Mouse (Mus musculus): ENCODE results near the gene Arhgdia. TPM values are rescaled to one million over a fixed set of nuclear protein-coding genes. Genes with fewer than 3 reads are reported as not detected.

The Arhgdia gene
- polyA plus RNA-seq, 1 experiment, result 269 TPM

DNA sequence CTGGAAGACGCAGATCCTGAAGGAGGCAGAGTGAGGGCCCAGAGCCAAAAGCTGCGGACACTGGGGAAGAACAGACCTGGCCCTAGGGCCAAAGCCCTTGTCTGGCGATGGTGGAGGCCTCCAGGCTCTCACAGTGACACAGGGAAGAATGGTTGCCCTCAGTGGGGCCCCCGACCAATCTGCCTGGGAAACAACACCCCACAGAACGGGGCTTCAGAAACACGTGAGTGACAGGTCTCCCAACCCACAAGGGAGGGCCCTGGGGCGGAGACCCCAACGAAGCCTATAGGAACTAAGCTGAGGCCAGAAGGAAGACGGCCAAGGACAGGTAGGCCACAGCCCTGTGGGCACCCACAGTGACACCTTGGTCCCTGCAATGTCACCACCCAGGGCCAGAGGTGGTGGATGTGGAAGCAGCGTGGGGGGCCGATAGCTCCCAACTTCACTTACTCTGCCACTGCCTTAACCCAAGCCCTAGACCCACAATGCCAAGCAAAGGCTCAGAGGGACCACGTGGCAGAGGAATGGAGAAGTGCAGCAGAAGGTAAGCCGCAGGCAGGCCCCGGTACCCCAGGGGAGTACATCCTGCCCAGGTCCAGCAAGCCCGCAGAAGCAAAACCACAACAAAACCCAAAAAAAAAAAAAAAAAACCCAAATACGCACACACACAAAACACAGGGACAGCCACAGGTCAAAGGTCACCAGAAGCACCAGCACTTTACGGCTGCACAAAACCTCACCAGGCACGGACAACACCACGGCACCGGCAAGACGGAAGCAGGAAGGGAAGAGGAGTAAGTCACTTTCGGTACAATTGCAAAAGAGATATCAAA is 46.3 kb upstream of the Arhgdia start:
- TF ChIP-seq CTCF (IDR thresholded peaks at IDR 0.05; ENCODE audit: low read depth, low read length) (no peak), EP300 (IDR thresholded peaks at IDR 0.05; ENCODE audit: insufficient read depth, low read depth, low read length) (no peak), POLR2A (IDR thresholded peaks at IDR 0.05; ENCODE audit: insufficient read depth, low read length) (no peak)
- Histone ChIP-seq H3K4me1 (ENCODE audit: control insufficient read depth, insufficient read depth, low read length) (no peaks in the 10 kb centered on the region), H3K27ac (ENCODE audit: insufficient read depth, low read length) (no peak overlapping the region), H3K9me3 (replicated peaks; ENCODE audit: control insufficient read depth, insufficient read depth, low read length, poor library complexity, severe bottlenecking) (no peaks in the 10 kb centered on the region), H3K27me3 (ENCODE audit: control insufficient read depth, insufficient read depth, low read length, poor library complexity, severe bottlenecking) (no peaks in the 10 kb centered on the region), H3K9ac (ENCODE audit: low read depth, poor library complexity, severe bottlenecking) (no peak overlapping the region), H3K4me3 (ENCODE audit: low read depth, low read length) (no peak overlapping the region), H3K36me3 (ENCODE audit: control insufficient read depth, insufficient read depth, low read length, poor library complexity, severe bottlenecking) (peaks cover 8% of the 10 kb centered on the region; the same call in 1 of the 2 replicates)

DNA sequence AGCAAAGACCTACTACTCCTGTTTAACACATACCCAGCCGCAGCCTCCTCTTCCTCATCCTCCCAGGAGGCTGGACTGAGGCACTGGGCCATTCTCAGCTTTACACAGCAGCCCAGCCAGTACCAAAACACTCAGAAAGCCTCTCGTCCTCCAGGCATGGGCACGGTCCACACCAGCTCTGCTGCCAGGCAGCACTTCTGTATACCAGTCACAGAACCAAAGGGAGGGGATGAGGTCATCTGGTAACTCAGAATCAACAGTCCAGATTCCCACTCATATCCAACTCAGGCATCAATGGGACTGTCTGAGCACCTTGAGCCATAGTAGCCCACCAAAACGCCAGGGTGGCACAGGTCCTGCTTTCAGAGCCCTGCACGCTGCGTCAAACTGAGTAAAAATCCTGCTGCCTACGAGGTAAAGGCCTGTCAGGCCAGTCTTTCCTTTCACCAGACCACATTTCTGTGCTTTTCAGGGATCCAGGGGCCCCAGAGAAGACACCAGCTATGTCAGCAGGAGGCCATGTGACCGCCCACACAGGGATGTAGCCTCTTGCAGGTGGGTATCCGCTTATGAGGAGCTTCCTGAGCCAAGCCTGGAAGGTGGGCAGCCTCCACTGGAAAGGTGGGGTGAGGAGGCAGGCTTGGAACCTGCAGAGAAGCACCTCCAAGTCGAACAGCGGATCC is 45.5 kb upstream of the Arhgdia start:
- Histone ChIP-seq H3K4me3 (ENCODE audit: low read depth, low read length) (no peak overlapping the region), H3K36me3 (ENCODE audit: control insufficient read depth, insufficient read depth, low read length, poor library complexity, severe bottlenecking) (peaks cover 8% of the 10 kb centered on the region; the same call in 1 of the 2 replicates), H3K9ac (ENCODE audit: low read depth, poor library complexity, severe bottlenecking) (no peak overlapping the region), H3K27me3 (ENCODE audit: control insufficient read depth, insufficient read depth, low read length, poor library complexity, severe bottlenecking) (no peaks in the 10 kb centered on the region), H3K27ac (ENCODE audit: insufficient read depth, low read length) (no peak overlapping the region), H3K9me3 (replicated peaks; ENCODE audit: control insufficient read depth, insufficient read depth, low read length, poor library complexity, severe bottlenecking) (no peaks in the 10 kb centered on the region), H3K4me1 (ENCODE audit: control insufficient read depth, insufficient read depth, low read length) (no peaks in the 10 kb centered on the region)
- no peak for TF ChIP-seq EP300 (IDR thresholded peaks at IDR 0.05; ENCODE audit: insufficient read depth, low read depth, low read length)
- no peak for TF ChIP-seq POLR2A (IDR thresholded peaks at IDR 0.05; ENCODE audit: insufficient read depth, low read length)
- TF ChIP-seq CTCF (IDR thresholded peaks at IDR 0.05; ENCODE audit: low read depth, low read length), result no peak

DNA sequence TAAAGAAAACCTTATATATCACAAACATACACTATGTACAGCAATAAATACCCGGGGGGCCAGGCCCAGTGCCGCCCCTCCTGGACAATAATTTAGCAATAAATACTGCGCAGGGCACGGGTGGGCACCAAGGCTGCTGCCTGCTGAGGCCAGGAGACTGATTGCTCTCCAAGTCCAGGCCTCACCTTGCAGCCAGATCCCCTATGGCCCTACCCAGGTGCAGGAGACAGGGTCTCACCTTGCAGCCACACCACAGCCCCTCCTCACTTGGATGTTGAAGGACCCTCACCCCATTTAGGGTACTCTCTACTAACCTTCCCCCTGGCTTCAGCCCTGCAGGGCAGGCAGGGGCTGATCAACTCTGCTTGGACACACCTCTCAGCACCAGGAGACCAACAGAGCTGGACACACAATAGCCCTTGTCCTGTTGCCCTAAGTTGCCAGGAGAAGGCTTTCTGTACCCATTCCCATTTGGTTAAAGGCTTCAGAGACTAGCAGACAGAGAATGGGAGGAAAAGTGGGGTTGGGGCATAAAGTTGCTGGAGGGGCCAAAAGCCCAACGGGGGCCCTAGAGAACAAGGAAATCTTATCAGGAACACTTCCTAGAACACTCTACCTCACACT is 43.8 kb upstream of the Arhgdia start, which contains the start of gene Sirt7:
Gene Sirt7, minus strand, starts transcription at position 89 of the 624 bp plus-strand sequence.
- H3K4me1 ChIP-seq (ENCODE audit: control insufficient read depth, insufficient read depth, low read length), result no peaks in the 10 kb centered on the region
- H3K27ac ChIP-seq (ENCODE audit: insufficient read depth, low read length), result peak within 1 kb of the TSS; percentile 4; the same call in 1 of the 2 replicates
- H3K36me3 ChIP-seq (ENCODE audit: control insufficient read depth, insufficient read depth, low read length, poor library complexity, severe bottlenecking), result peaks cover 8% of the 10 kb centered on the region; the same call in 1 of the 2 replicates
- H3K27me3 ChIP-seq (ENCODE audit: control insufficient read depth, insufficient read depth, low read length, poor library complexity, severe bottlenecking), result no peaks in the 10 kb centered on the region
- peak within 1 kb of the TSS; percentile 72 for H3K4me3 ChIP-seq (ENCODE audit: low read depth, low read length)
- TF ChIP-seq CTCF (IDR thresholded peaks at IDR 0.05; ENCODE audit: low read depth, low read length), result no peak
- no peak for TF ChIP-seq POLR2A (IDR thresholded peaks at IDR 0.05; ENCODE audit: insufficient read depth, low read length)
- TF ChIP-seq EP300 (IDR thresholded peaks at IDR 0.05; ENCODE audit: insufficient read depth, low read depth, low read length), result no peak
- H3K9me3 ChIP-seq (replicated peaks; ENCODE audit: control insufficient read depth, insufficient read depth, low read length, poor library complexity, severe bottlenecking), result no peaks in the 10 kb centered on the region
- peak within 1 kb of the TSS; percentile 62 for H3K9ac ChIP-seq (ENCODE audit: low read depth, poor library complexity, severe bottlenecking)

- Histone ChIP-seq H3K9me3 (replicated peaks; ENCODE audit: control insufficient read depth, insufficient read depth, low read length, poor library complexity, severe bottlenecking) (no peaks in the 10 kb centered on the region), H3K36me3 (ENCODE audit: control insufficient read depth, insufficient read depth, low read length, poor library complexity, severe bottlenecking) (peaks cover 8% of the 10 kb centered on the region; the same call in 1 of the 2 replicates), H3K27ac (ENCODE audit: insufficient read depth, low read length) (no peak overlapping the region), H3K4me3 (ENCODE audit: low read depth, low read length) (peak overlapping the region; percentile 72), H3K4me1 (ENCODE audit: control insufficient read depth, insufficient read depth, low read length) (peaks cover 2% of the 10 kb centered on the region), H3K27me3 (ENCODE audit: control insufficient read depth, insufficient read depth, low read length, poor library complexity, severe bottlenecking) (no peaks in the 10 kb centered on the region), H3K9ac (ENCODE audit: low read depth, poor library complexity, severe bottlenecking) (peak overlapping the region; percentile 62)
- TF ChIP-seq EP300 (IDR thresholded peaks at IDR 0.05; ENCODE audit: insufficient read depth, low read depth, low read length) (no peak), POLR2A (IDR thresholded peaks at IDR 0.05; ENCODE audit: insufficient read depth, low read length) (no peak), CTCF (IDR thresholded peaks at IDR 0.05; ENCODE audit: low read depth, low read length) (no peak)
Measured at GRCm38 (mm10) chr11:120624680-120625111, 43.3 kb upstream of the Arhgdia start.

GRCm38 (mm10) chr11:120623961-120624679 is 42.7 kb upstream of the Arhgdia start:
- TF ChIP-seq CTCF (IDR thresholded peaks at IDR 0.05; ENCODE audit: low read depth, low read length) (peak; percentile 83), EP300 (IDR thresholded peaks at IDR 0.05; ENCODE audit: insufficient read depth, low read depth, low read length) (no peak), POLR2A (IDR thresholded peaks at IDR 0.05; ENCODE audit: insufficient read depth, low read length) (no peak)
- Histone ChIP-seq H3K9me3 (replicated peaks; ENCODE audit: control insufficient read depth, insufficient read depth, low read length, poor library complexity, severe bottlenecking) (no peaks in the 10 kb centered on the region), H3K4me1 (ENCODE audit: control insufficient read depth, insufficient read depth, low read length) (peaks cover 2% of the 10 kb centered on the region), H3K4me3 (ENCODE audit: low read depth, low read length) (peak overlapping the region; percentile 72), H3K27ac (ENCODE audit: insufficient read depth, low read length) (no peak overlapping the region), H3K9ac (ENCODE audit: low read depth, poor library complexity, severe bottlenecking) (peak overlapping the region; percentile 62), H3K36me3 (ENCODE audit: control insufficient read depth, insufficient read depth, low read length, poor library complexity, severe bottlenecking) (peaks cover 7% of the 10 kb centered on the region; the same call in 1 of the 2 replicates), H3K27me3 (ENCODE audit: control insufficient read depth, insufficient read depth, low read length, poor library complexity, severe bottlenecking) (no peaks in the 10 kb centered on the region)
